Mouse (Mus musculus) 3134 (cell line): ENCODE measurements around the gene Ccnt1.
A peak's percentile ranks its signal among the peaks of the same experiment; 100 is the strongest.

Experiments
- DNase-seq: peaks from one replicate; pipeline ENCODE4 v3.0.0-alpha.2; 2011; ENCODE audit warnings: low spot score; ENCODE audit not compliant: insufficient read length; ENCODE audit errors: extremely low read depth

The Ccnt1 gene

GRCm38 (mm10) chr15:98570873-98571538 is at the start of gene Ccnt1, which contains the start of gene 4930415O20Rik:
Gene Ccnt1, minus strand, starts transcription at chr15:98570923.
Gene 4930415O20Rik, plus strand, starts transcription at chr15:98571004.
- no peak for DNase-seq

- DNase-seq = no peak
Measured at GRCm38 (mm10) chr15:98617176-98617537, 46.4 kb upstream of the Ccnt1 start.

- no peak for DNase-seq
Measured at GRCm38 (mm10) chr15:98616362-98617175, 45.8 kb upstream of the Ccnt1 start.

- no peak for DNase-seq
Measured at GRCm38 (mm10) chr15:98615751-98616150, 45.0 kb upstream of the Ccnt1 start.

- no peak for DNase-seq
Measured at GRCm38 (mm10) chr15:98614971-98615370, 44.2 kb upstream of the Ccnt1 start.

GRCm38 (mm10) chr15:98614551-98614950 is 43.8 kb upstream of the Ccnt1 start:
- no peak for DNase-seq

GRCm38 (mm10) chr15:98612229-98612628 is 41.5 kb upstream of the Ccnt1 start:
- DNase-seq = no peak

- no peak for DNase-seq
Measured at GRCm38 (mm10) chr15:98610131-98610633, 39.5 kb upstream of the Ccnt1 start.

- peak; percentile 66 for DNase-seq
Measured at GRCm38 (mm10) chr15:98609331-98610130, 38.8 kb upstream of the Ccnt1 start, which contains the start of gene Adcy6. Gene Adcy6, minus strand, starts transcription at chr15:98610076.

- DNase-seq = peak; percentile 66
Measured at GRCm38 (mm10) chr15:98608784-98609250, 38.1 kb upstream of the Ccnt1 start.

- DNase-seq = peak; percentile 50
Measured at GRCm38 (mm10) chr15:98608058-98608783, 37.5 kb upstream of the Ccnt1 start.

- DNase-seq = no peak
Measured at GRCm38 (mm10) chr15:98607557-98607956, 36.8 kb upstream of the Ccnt1 start.

GRCm38 (mm10) chr15:98606739-98607138 is 36.0 kb upstream of the Ccnt1 start:
- no peak for DNase-seq

- no peak for DNase-seq
Measured at GRCm38 (mm10) chr15:98606051-98606536, 35.4 kb upstream of the Ccnt1 start.

GRCm38 (mm10) chr15:98604041-98604575 is 33.4 kb upstream of the Ccnt1 start:
- no peak for DNase-seq

- no peak for DNase-seq
Measured at GRCm38 (mm10) chr15:98602921-98603458, 32.3 kb upstream of the Ccnt1 start.

- DNase-seq = no peak
Measured at GRCm38 (mm10) chr15:98602191-98602881, 31.6 kb upstream of the Ccnt1 start.

GRCm38 (mm10) chr15:98601832-98602190 is 31.1 kb upstream of the Ccnt1 start:
- DNase-seq = no peak
